Mouse (Mus musculus): Measurements from ENCODE around the gene Snx1. TPM values are rescaled to one million over a fixed set of nuclear protein-coding genes. Genes with fewer than 3 reads are reported as not detected.

The Snx1 gene
- total and polyA plus RNA-seq, 3 experiments: 58.9 to 118 (median 112) TPM

GRCm38 (mm10) chr9:66088411-66088810 is 38.0 kb downstream of the Snx1 start:
- DNase-seq: peak; percentile 77

GRCm38 (mm10) chr9:66087062-66087461 is 39.3 kb downstream of the Snx1 start:
- DNase-seq: no peak

DNA sequence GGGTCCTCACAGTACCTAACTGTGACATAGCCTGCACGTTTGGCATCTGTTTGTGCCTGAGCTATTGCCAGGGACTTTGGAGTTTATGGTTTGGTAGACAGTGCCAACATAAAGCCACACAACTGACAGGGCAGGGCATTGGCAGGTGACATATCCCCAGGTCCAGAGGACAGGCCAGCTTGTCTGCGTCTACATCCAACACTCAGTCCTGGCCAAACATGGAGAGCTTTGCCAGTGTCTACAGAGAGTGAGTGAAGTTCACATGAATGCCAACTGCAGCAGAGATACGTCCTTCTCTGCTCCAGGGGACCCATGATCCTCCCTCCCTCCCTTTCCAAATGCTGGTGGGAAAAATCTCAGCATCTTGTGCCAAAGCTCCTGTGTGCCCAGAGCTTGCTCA is 42.2 kb downstream of the Snx1 start:
- DNase-seq: no peak

DNA sequence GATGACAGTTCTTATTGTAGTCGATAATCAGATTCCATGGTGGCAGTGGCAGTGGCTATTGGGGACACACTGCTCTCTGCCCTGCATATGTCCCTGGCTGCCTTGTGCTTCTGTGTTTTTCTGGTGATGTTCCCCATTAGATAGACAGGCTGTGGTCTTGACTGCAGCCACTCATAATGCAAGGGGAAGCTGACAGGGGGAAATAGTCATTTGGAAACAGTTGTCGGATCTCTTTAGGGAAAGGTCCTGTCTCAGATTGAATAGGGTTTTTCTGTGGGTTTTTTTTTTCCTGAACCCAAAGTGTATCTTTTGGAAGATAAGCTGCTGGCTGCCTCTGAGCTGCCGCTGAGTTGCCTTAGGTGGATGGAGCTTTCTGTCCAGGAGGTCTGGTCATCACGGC is 44.4 kb downstream of the Snx1 start:
- no peak for DNase-seq

DNA sequence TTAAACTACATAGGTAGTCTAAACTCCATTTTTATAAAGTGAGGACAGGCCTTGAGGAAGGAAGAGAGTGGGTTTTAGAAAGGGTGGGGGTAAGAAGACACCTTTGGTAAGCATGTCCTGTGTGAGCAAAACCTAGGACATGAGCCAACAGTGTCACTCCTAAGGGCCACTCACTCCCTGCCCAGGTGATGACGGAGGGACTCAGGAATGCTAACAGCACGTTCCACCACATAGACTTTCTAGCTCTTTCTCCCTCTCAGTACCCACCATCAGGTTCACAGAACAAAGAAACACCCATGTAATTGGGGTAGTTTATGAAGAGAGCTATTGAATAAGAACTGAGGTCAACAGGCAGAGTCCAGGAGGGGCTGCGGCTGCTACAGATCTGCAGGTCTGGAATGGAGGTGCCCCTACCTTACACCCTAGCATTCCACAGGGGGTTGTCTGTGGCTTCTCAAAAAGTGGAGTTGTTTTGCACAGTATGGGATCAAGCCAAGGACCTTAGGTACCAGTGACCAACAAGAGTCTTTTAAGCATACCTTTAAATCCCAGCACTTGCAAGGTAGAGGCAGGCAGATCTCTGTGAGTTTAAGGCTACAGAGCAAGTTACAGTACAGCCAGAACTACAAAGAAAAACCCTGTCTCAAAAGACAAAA is 45.5 kb downstream of the Snx1 start:
- no peak for DNase-seq

- DNase-seq: no peak
These were observed 47.9 kb downstream of the Snx1 start for GRCm38 (mm10) chr9:66078493-66078892.

DNA sequence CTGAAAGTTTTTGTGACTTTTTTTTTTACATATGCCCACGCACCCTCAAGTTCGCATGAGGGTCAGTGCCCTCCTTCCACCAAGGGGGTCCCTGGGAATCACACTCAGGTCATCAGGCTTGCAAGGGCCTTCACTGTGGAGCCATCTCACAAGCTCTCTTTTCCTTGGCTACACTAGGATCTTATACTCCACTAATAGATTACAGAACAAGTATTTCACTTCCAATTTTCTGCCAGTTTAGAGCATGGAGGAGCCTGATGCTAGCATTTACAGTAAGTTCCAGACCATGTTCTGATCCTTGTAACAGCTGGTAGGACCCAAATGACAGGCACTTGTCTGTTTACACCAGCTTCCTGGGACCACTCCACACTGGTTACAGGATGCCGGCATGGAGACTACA is 48.3 kb downstream of the Snx1 start:
- DNase-seq: no peak

- DNase-seq: no peak
These were observed 53.6 kb downstream of the Snx1 start for GRCm38 (mm10) chr9:66072754-66073153.

- no peak for DNase-seq
These were observed 56.2 kb downstream of the Snx1 start for GRCm38 (mm10) chr9:66070151-66070550.

DNA sequence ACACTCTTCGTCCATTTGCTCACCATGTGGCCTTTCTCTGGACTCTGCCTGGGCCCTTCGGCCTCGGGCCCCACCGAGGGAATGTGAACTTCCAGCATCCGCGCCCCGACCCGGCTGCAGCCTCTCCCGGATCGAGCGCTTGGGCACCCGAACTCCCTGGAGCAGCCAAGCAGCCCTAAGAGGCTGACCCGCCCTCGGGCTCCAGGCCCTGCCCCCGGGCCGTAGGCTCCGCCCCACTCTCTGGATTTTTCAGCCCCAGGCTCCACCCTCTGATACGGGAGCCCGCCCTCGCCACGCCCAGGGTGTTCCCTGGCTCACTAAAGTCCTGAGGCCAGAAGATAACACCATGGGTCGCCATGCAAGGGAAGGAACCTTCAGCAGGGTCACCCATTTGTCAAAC is 56.8 kb downstream of the Snx1 start, which contains the start of gene Snx22:
TSS of gene Snx22 (minus strand) at position 137 of the 400 bp plus-strand sequence.
- peak; percentile 94 for DNase-seq

- peak; percentile 30 for DNase-seq
These were observed 57.4 kb downstream of the Snx1 start for GRCm38 (mm10) chr9:66068971-66069391.

DNA sequence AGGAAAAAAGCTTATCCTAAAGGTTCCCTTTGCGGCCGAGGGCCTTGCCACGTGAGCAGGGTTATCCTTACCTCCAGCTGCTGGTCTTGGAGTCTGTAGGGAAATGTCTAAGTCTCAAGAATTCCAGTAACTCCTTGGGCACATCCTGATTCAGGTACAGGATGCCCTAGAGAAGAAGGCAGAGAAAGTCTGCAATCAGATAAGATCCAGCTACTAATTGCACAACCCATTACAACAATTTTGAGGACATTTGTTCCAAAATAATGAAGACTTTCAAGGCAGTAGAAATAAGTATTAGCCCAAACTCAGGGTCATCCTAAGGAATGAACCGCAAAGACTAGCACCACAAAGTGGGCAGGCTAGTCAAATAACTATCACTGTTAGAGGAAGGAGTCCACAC is 58.3 kb downstream of the Snx1 start:
- no peak for DNase-seq

- peak; percentile 34 for DNase-seq
These were observed 58.8 kb downstream of the Snx1 start for GRCm38 (mm10) chr9:66067542-66067941.

- DNase-seq: no peak
These were observed 59.6 kb downstream of the Snx1 start for GRCm38 (mm10) chr9:66066791-66067190.

DNA sequence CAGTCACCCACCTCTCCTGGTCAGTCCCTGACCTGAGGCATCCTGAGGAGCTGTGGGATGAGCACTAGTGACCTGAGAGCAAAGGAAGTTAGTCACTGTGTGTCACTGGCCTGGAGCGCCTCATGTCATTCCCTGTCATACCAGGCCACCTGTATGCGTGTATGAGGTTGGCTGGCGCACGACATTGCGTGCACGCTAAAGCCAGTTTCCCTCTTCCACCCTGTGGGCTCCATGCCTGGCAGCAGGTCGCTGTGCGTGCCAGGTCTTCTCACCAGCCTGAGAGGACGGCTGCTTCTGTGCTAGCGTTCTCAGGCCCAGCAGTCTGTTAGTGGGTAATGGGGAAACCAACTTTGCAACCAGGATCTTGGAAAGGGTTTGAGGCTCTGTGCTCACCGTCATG is 62.1 kb downstream of the Snx1 start:
- DNase-seq: no peak

DNA sequence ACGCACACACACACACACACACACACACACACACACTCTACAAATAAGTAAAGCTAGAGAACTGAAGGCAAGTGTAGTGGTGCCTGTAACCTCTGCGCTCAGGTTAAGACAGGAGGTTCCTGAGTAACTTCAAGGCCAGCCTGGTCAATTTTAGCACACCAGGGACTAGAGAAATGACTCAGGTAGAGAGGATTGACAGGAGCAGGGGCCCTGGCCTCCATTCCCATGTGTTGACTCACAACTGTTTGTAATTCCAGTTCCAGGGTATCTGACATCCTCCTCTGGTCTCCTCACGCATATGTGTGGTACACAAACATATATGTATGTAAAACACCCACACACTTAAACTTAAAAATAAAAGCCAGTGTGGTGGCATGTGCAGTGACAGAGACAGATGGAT is 62.9 kb downstream of the Snx1 start:
- DNase-seq: peak; percentile 52

- DNase-seq: no peak
These were observed 64.7 kb downstream of the Snx1 start for GRCm38 (mm10) chr9:66061656-66062055.

GRCm38 (mm10) chr9:66060986-66061385 is 65.4 kb downstream of the Snx1 start:
- no peak for DNase-seq

- DNase-seq: no peak
These were observed 66.1 kb downstream of the Snx1 start for GRCm38 (mm10) chr9:66060308-66060647.

DNA sequence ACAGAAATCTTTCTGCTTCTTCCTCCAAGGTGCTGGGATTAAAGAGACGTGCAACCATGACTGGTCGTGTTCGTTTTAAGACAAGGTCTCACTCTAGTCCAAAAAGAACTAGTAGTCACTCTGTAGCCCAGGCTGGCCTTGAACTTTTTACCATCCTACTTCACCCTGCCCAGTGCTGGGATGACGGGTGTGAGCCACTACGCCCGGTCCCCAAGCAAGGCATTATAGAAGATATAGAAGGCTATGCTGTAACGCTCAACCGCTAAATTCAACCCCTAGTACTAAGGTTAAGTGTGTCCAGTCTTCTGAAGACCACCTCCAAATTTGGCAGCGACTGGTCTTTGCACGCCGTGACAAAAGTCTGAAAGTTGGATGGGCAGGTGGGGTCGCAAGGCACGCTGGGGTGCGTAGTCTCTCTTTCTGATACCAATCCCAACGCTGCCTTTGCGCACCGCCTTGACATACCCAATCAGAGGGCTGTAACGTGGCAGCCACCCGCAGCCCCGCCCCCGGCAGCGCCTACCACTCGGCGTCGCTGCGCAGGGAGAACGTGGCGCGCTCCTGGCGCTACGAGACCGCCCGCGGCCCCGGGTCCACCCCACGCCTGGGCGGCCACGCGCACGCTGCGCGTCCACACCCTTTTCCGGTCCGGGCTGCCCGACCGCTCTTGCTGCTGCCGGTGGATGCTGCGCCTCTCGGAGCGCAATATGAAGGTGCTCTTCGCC is 66.6 kb downstream of the Snx1 start, which contains the start of gene Ppib:
TSS of gene Ppib (plus strand) at position 640 of the 725 bp plus-strand sequence.
- peak; percentile 100 for DNase-seq

DNA sequence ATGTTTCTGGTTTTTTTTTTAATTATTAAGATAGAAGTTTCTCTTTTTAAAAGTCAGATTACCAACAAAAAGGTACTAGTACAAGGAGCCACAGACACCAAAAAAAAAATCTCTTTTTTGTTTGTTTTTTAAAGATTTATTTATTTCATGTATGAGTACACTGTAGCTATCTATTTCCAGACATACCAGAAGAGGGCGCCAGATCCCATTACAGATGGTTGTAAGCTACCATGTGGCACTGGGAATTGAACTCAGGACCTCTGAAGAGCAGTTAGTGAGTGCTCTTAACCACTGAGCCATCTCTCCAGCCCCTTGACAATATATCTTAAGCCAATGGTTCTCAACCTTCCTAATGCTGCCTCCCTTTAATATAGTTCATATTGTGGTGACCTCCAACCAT is 72.8 kb downstream of the Snx1 start:
- DNase-seq: no peak

- no peak for DNase-seq
These were observed 73.7 kb downstream of the Snx1 start for GRCm38 (mm10) chr9:66052731-66053130.

- DNase-seq: no peak
These were observed 74.9 kb downstream of the Snx1 start for GRCm38 (mm10) chr9:66051493-66051892.
